Comparison of ENCODE assay signal across 15 mouse cellular contexts in the genomic region with DNA sequence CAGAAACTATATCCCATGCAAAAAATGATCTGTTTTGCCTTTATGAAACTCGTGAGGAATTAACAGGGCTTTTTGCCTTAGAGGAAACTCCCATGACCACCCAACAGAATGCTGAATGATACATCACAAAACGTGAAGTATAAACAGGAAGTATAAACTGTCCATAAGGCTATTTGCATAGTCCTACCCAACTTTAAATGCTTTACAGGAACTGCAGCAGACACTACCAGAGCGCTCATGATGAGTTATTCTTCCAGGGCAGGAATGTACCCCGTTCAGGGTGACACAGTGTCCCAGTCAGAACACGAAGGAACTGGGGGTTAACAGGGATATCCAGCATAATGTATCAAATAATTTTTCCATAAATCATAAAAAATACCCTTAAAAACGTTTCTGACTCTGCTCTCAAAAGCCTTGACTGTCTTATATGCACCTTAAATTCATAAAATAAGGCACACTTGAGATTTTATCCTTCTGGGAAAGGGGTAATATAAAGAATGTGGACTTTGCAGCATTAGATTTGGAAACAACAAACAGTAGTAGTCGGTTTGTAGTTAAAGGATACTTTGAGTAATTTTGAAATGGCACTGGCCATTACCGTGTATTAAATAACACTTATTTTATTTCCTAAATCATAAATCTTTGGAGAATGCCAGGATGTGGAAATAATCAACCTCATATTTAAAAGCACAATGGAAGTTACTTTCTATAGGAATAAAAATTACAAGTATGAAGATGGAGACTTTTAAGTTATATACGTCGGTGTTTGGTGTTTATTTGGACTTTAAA.
DNase-seq lines count a peak whose midpoint lies in the region; ATAC-seq and TF ChIP-seq lines count a peak whose summit lies in the region.
"Had no signal": no experiment of that assay in that cellular context is flagged by ENCODE, and none has a peak within 500 bp of the region (broad histone marks: within the 10 kb centered on the region; RNA-seq: fewer than 3 reads in every experiment).

No protein-coding gene starts in this region.

- H3K4me1 ChIP-seq in heart, embryonic 10.5 days = peaks cover 18% of the 10 kb centered on the region; the same call in 1 of the 2 replicates
- no peaks in the 10 kb centered on the region for H3K4me1 ChIP-seq in lung, postnatal 0 days (ENCODE audit: insufficient read depth, low read depth, low read length)
- H3K4me1 ChIP-seq in intestine, embryonic 16.5 days (ENCODE audit: control insufficient read depth, insufficient read depth, low read length) = no peaks in the 10 kb centered on the region
- H3K4me1 ChIP-seq in stomach, postnatal 0 days (replicated peaks; ENCODE audit: control insufficient read depth, insufficient read depth) = no peaks in the 10 kb centered on the region
- H3K4me1 ChIP-seq in hindbrain, embryonic 14.5 days (replicated peaks; ENCODE audit: control insufficient read depth, insufficient read depth, low read length) = no peaks in the 10 kb centered on the region
- H3K4me1 ChIP-seq: forebrain, embryonic 15.5 days had no signal

- no peaks in the 10 kb centered on the region for H3K9me3 ChIP-seq in heart, embryonic 10.5 days
- no peaks in the 10 kb centered on the region for H3K9me3 ChIP-seq in lung, postnatal 0 days (ENCODE audit: low read length)
- no peaks in the 10 kb centered on the region for H3K9me3 ChIP-seq in intestine, embryonic 16.5 days (ENCODE audit: control insufficient read depth, low read length)
- H3K9me3 ChIP-seq in stomach, postnatal 0 days (ENCODE audit: control insufficient read depth, low read length) = no peaks in the 10 kb centered on the region
- H3K9me3 ChIP-seq in hindbrain, embryonic 14.5 days (ENCODE audit: control insufficient read depth, low read length) = no peaks in the 10 kb centered on the region
- H3K9me3 ChIP-seq: forebrain, embryonic 15.5 days; hindbrain, embryonic 12.5 days had no signal

- no peak for DNase-seq in heart, embryonic 10.5 days (ENCODE audit: low spot score)
- DNase-seq in heart, postnatal 36 days = no peak
- DNase-seq in lung, postnatal 0 days (ENCODE audit: low spot score) = peak; percentile 31
- no peak for DNase-seq in lung, postnatal 10 days
- no peak for DNase-seq in stomach, postnatal 0 days (ENCODE audit: low spot score)
- no peak for DNase-seq in layer of hippocampus, adult 9-11 months
- DNase-seq in hindbrain, embryonic 14.5 days (ENCODE audit: low spot score) = no peak
- DNase-seq: adrenal gland, adult 8-10 months; cerebellum, postnatal 14 days; thymus, postnatal 25 days had no signal

- no peak for TF ChIP-seq CTCF in lung, postnatal 0 days (IDR thresholded peaks at IDR 0.05)
- TF ChIP-seq CTCF in stomach, postnatal 0 days (IDR thresholded peaks at IDR 0.05; ENCODE audit: low read depth) = no peak

- no peaks in the 10 kb centered on the region for H3K36me3 ChIP-seq in heart, embryonic 10.5 days
- H3K36me3 ChIP-seq in lung, postnatal 0 days (ENCODE audit: insufficient read depth, low read length) = no peaks in the 10 kb centered on the region
- no peaks in the 10 kb centered on the region for H3K36me3 ChIP-seq in intestine, embryonic 16.5 days (ENCODE audit: control insufficient read depth, insufficient read depth, low read length)
- no peaks in the 10 kb centered on the region for H3K36me3 ChIP-seq in stomach, postnatal 0 days (ENCODE audit: control insufficient read depth, insufficient read depth, low read length)
- H3K36me3 ChIP-seq in hindbrain, embryonic 14.5 days (replicated peaks; ENCODE audit: control insufficient read depth, insufficient read depth) = no peaks in the 10 kb centered on the region
- H3K36me3 ChIP-seq: forebrain, embryonic 15.5 days; hindbrain, embryonic 12.5 days had no signal

- peak; percentile 40 for TF ChIP-seq EP300 in lung, postnatal 0 days (IDR thresholded peaks at IDR 0.05)
- no peak for TF ChIP-seq EP300 in stomach, postnatal 0 days (optimal IDR thresholded peaks at IDR 0.05)

- H3K9ac ChIP-seq in lung, postnatal 0 days (replicated peaks; ENCODE audit: low read depth) = no peak overlapping the region
- H3K9ac ChIP-seq in intestine, embryonic 16.5 days (ENCODE audit: low read depth, low read length) = no peak overlapping the region
- H3K9ac ChIP-seq in stomach, postnatal 0 days (ENCODE audit: low read length) = no peak overlapping the region
- no peak overlapping the region for H3K9ac ChIP-seq in hindbrain, embryonic 14.5 days
- H3K9ac ChIP-seq: forebrain, embryonic 15.5 days; hindbrain, embryonic 12.5 days; liver, embryonic 14.5 days had no signal

- no peaks in the 10 kb centered on the region for H3K27me3 ChIP-seq in heart, embryonic 10.5 days (ENCODE audit: insufficient read depth, poor library complexity, severe bottlenecking)
- H3K27me3 ChIP-seq in lung, postnatal 0 days (replicated peaks; ENCODE audit: insufficient read depth, low read length) = no peaks in the 10 kb centered on the region
- no peaks in the 10 kb centered on the region for H3K27me3 ChIP-seq in intestine, embryonic 16.5 days (replicated peaks; ENCODE audit: control insufficient read depth, insufficient read depth, low read length)
- H3K27me3 ChIP-seq in stomach, postnatal 0 days (ENCODE audit: control insufficient read depth, insufficient read depth, low read length) = no peaks in the 10 kb centered on the region
- no peaks in the 10 kb centered on the region for H3K27me3 ChIP-seq in hindbrain, embryonic 14.5 days (ENCODE audit: control insufficient read depth, insufficient read depth, low read length)
- H3K27me3 ChIP-seq: forebrain, embryonic 15.5 days; hindbrain, embryonic 12.5 days; Patski had no signal

- peak overlapping the region; percentile 62; the same call in 1 of the 2 replicates for H3K27ac ChIP-seq in heart, embryonic 10.5 days
- H3K27ac ChIP-seq in lung, postnatal 0 days (ENCODE audit: low read length) = peak overlapping the region; percentile 15; the same call in 1 of the 2 replicates
- peak overlapping the region; percentile 70; the same call in 1 of the 2 replicates for H3K27ac ChIP-seq in intestine, embryonic 16.5 days (ENCODE audit: low read length)
- peak overlapping the region; percentile 46 for H3K27ac ChIP-seq in stomach, postnatal 0 days (replicated peaks)
- H3K27ac ChIP-seq in hindbrain, embryonic 14.5 days = no peak overlapping the region
- H3K27ac ChIP-seq: forebrain, embryonic 15.5 days; liver, embryonic 14.5 days had no signal

- intact Hi-C loops in heart, postnatal 36 days (cut with DNase I) = no loop called here

- no peak overlapping the region for H3K4me2 ChIP-seq in lung, postnatal 0 days (replicated peaks; ENCODE audit: low read depth, low read length)
- H3K4me2 ChIP-seq in intestine, embryonic 16.5 days (ENCODE audit: low read depth, low read length) = no peak overlapping the region
- H3K4me2 ChIP-seq in stomach, postnatal 0 days (replicated peaks; ENCODE audit: low read depth) = no peak overlapping the region
- no peak overlapping the region for H3K4me2 ChIP-seq in hindbrain, embryonic 14.5 days (replicated peaks)
- H3K4me2 ChIP-seq: forebrain, embryonic 15.5 days; hindbrain, embryonic 12.5 days had no signal

- H3K4me3 ChIP-seq in heart, embryonic 10.5 days = no peak overlapping the region
- H3K4me3 ChIP-seq in lung, postnatal 0 days (ENCODE audit: low read depth, low read length) = no peak overlapping the region
- H3K4me3 ChIP-seq in intestine, embryonic 16.5 days (ENCODE audit: low read length) = no peak overlapping the region
- H3K4me3 ChIP-seq in stomach, postnatal 0 days (ENCODE audit: low read depth, low read length) = no peak overlapping the region
- H3K4me3 ChIP-seq in hindbrain, embryonic 14.5 days (replicated peaks; ENCODE audit: low read length) = no peak overlapping the region
- H3K4me3 ChIP-seq: forebrain, embryonic 15.5 days; hindbrain, embryonic 12.5 days had no signal

- 69% methylated on average over 10 of the region's 10 CpGs for WGBS in heart, embryonic 10.5 days
- WGBS in lung, postnatal 0 days = 35% methylated on average over 10 of the region's 10 CpGs
- WGBS in intestine, embryonic 16.5 days = 48% methylated on average over 10 of the region's 10 CpGs
- 41% methylated on average over 10 of the region's 10 CpGs for WGBS in stomach, postnatal 0 days
- 77% methylated on average over 10 of the region's 10 CpGs for WGBS in hindbrain, embryonic 14.5 days

- ATAC-seq in lung, postnatal 0 days = peak; percentile 63
- peak; percentile 62 for ATAC-seq in intestine, embryonic 16.5 days
- ATAC-seq in stomach, postnatal 0 days (ENCODE audit: low FRiP score, low TSS enrichment) = peak; percentile 66; the same call in 1 of the 2 replicates
- no peak for ATAC-seq in hindbrain, embryonic 14.5 days (ENCODE audit: low FRiP score)
- ATAC-seq: forebrain, embryonic 15.5 days had no signal
